Mouse (Mus musculus): ENCODE results near the gene Lrmda. TPM values are rescaled to one million over a fixed set of nuclear protein-coding genes. Genes with fewer than 3 reads are reported as not detected.

Gene Lrmda
- total and polyA plus RNA-seq, 2 experiments, result 0.18 to 0.50 TPM

GRCm38 (mm10) chr14:22114651-22115351, 95.3 kb downstream of the Lrmda start:
- 85% methylated on average over 18 of the region's 18 CpGs for WGBS
- Histone ChIP-seq H3K27me3 (ENCODE audit: control insufficient read depth, insufficient read depth, low read length) (no peaks in the 10 kb centered on the region), H3K9ac (ENCODE audit: low read depth, low read length) (no peak overlapping the region), H3K4me3 (ENCODE audit: insufficient read depth, low read depth, low read length) (no peak overlapping the region), H3K79me2 (ENCODE audit: control insufficient read depth, insufficient read depth, low read length) (no peaks in the 10 kb centered on the region), H3K27ac (replicated peaks; ENCODE audit: insufficient read depth, low read depth, low read length) (no peak overlapping the region), H3K36me3 (ENCODE audit: control insufficient read depth, insufficient read depth, low read length) (no peaks in the 10 kb centered on the region), H3K4me1 (ENCODE audit: control insufficient read depth, insufficient read depth, low read length) (no peaks in the 10 kb centered on the region)
- DNase-seq (ENCODE audit: extremely low read depth, low read depth, low spot score), result no peak
- no peak for TF ChIP-seq CTCF (IDR thresholded peaks at IDR 0.05; ENCODE audit: low read depth, low read length)
- no peak for TF ChIP-seq POLR2A (IDR thresholded peaks at IDR 0.05; ENCODE audit: extremely low read depth, insufficient read depth, low read length)

- no peaks in the 10 kb centered on the region for H3K36me3 ChIP-seq (ENCODE audit: control insufficient read depth, insufficient read depth, low read length)
- WGBS, result 89% methylated on average over 6 of the region's 6 CpGs
- no peak overlapping the region for H3K4me3 ChIP-seq (ENCODE audit: insufficient read depth, low read depth, low read length)
- TF ChIP-seq CTCF (IDR thresholded peaks at IDR 0.05; ENCODE audit: low read depth, low read length), result no peak
- TF ChIP-seq POLR2A (IDR thresholded peaks at IDR 0.05; ENCODE audit: extremely low read depth, insufficient read depth, low read length), result no peak
- no peaks in the 10 kb centered on the region for H3K4me1 ChIP-seq (ENCODE audit: control insufficient read depth, insufficient read depth, low read length)
- no peak for DNase-seq (ENCODE audit: extremely low read depth, low read depth, low spot score)
- no peak overlapping the region for H3K27ac ChIP-seq (replicated peaks; ENCODE audit: insufficient read depth, low read depth, low read length)
- no peaks in the 10 kb centered on the region for H3K79me2 ChIP-seq (ENCODE audit: control insufficient read depth, insufficient read depth, low read length)
- H3K9ac ChIP-seq (ENCODE audit: low read depth, low read length), result no peak overlapping the region
- H3K27me3 ChIP-seq (ENCODE audit: control insufficient read depth, insufficient read depth, low read length), result no peaks in the 10 kb centered on the region
These were observed 98.6 kb downstream of the Lrmda start for GRCm38 (mm10) chr14:22118096-22118495.

GRCm38 (mm10) chr14:22118512-22118911, 99.0 kb downstream of the Lrmda start:
- no peak overlapping the region for H3K4me3 ChIP-seq (ENCODE audit: insufficient read depth, low read depth, low read length)
- no peaks in the 10 kb centered on the region for H3K4me1 ChIP-seq (ENCODE audit: control insufficient read depth, insufficient read depth, low read length)
- WGBS, result 96% methylated on average over 4 of the region's 4 CpGs
- H3K79me2 ChIP-seq (ENCODE audit: control insufficient read depth, insufficient read depth, low read length), result no peaks in the 10 kb centered on the region
- H3K36me3 ChIP-seq (ENCODE audit: control insufficient read depth, insufficient read depth, low read length), result no peaks in the 10 kb centered on the region
- no peaks in the 10 kb centered on the region for H3K27me3 ChIP-seq (ENCODE audit: control insufficient read depth, insufficient read depth, low read length)
- H3K9ac ChIP-seq (ENCODE audit: low read depth, low read length), result no peak overlapping the region
- H3K27ac ChIP-seq (replicated peaks; ENCODE audit: insufficient read depth, low read depth, low read length), result no peak overlapping the region
- no peak for DNase-seq (ENCODE audit: extremely low read depth, low read depth, low spot score)
- TF ChIP-seq CTCF (IDR thresholded peaks at IDR 0.05; ENCODE audit: low read depth, low read length) (no peak), POLR2A (IDR thresholded peaks at IDR 0.05; ENCODE audit: extremely low read depth, insufficient read depth, low read length) (no peak)

- DNase-seq (ENCODE audit: extremely low read depth, low read depth, low spot score), result no peak
- TF ChIP-seq POLR2A (IDR thresholded peaks at IDR 0.05; ENCODE audit: extremely low read depth, insufficient read depth, low read length), result no peak
- no peak for TF ChIP-seq CTCF (IDR thresholded peaks at IDR 0.05; ENCODE audit: low read depth, low read length)
- H3K79me2 ChIP-seq (ENCODE audit: control insufficient read depth, insufficient read depth, low read length), result no peaks in the 10 kb centered on the region
- 53% methylated on average over 4 of the region's 4 CpGs for WGBS
- H3K27me3 ChIP-seq (ENCODE audit: control insufficient read depth, insufficient read depth, low read length), result no peaks in the 10 kb centered on the region
- H3K36me3 ChIP-seq (ENCODE audit: control insufficient read depth, insufficient read depth, low read length), result no peaks in the 10 kb centered on the region
- H3K9ac ChIP-seq (ENCODE audit: low read depth, low read length), result no peak overlapping the region
- H3K4me1 ChIP-seq (ENCODE audit: control insufficient read depth, insufficient read depth, low read length), result no peaks in the 10 kb centered on the region; the same call in 1 of the 2 replicates
- no peak overlapping the region for H3K27ac ChIP-seq (replicated peaks; ENCODE audit: insufficient read depth, low read depth, low read length)
- H3K4me3 ChIP-seq (ENCODE audit: insufficient read depth, low read depth, low read length), result no peak overlapping the region
These were observed 106.8 kb downstream of the Lrmda start for GRCm38 (mm10) chr14:22126276-22126675.

GRCm38 (mm10) chr14:22126859-22127258, 107.3 kb downstream of the Lrmda start:
- DNase-seq (ENCODE audit: extremely low read depth, low read depth, low spot score), result no peak
- no peaks in the 10 kb centered on the region for H3K79me2 ChIP-seq (ENCODE audit: control insufficient read depth, insufficient read depth, low read length)
- H3K36me3 ChIP-seq (ENCODE audit: control insufficient read depth, insufficient read depth, low read length), result no peaks in the 10 kb centered on the region
- no peaks in the 10 kb centered on the region; the same call in 1 of the 2 replicates for H3K4me1 ChIP-seq (ENCODE audit: control insufficient read depth, insufficient read depth, low read length)
- H3K4me3 ChIP-seq (ENCODE audit: insufficient read depth, low read depth, low read length), result no peak overlapping the region
- no peaks in the 10 kb centered on the region for H3K27me3 ChIP-seq (ENCODE audit: control insufficient read depth, insufficient read depth, low read length)
- no peak overlapping the region for H3K27ac ChIP-seq (replicated peaks; ENCODE audit: insufficient read depth, low read depth, low read length)
- TF ChIP-seq POLR2A (IDR thresholded peaks at IDR 0.05; ENCODE audit: extremely low read depth, insufficient read depth, low read length) (no peak), CTCF (IDR thresholded peaks at IDR 0.05; ENCODE audit: low read depth, low read length) (no peak)
- WGBS, result 87% methylated on average over 6 of the region's 6 CpGs
- no peak overlapping the region for H3K9ac ChIP-seq (ENCODE audit: low read depth, low read length)

- Histone ChIP-seq H3K4me1 (ENCODE audit: control insufficient read depth, insufficient read depth, low read length) (no peaks in the 10 kb centered on the region; the same call in 1 of the 2 replicates), H3K4me3 (ENCODE audit: insufficient read depth, low read depth, low read length) (no peak overlapping the region), H3K9ac (ENCODE audit: low read depth, low read length) (no peak overlapping the region), H3K27ac (replicated peaks; ENCODE audit: insufficient read depth, low read depth, low read length) (no peak overlapping the region), H3K27me3 (ENCODE audit: control insufficient read depth, insufficient read depth, low read length) (no peaks in the 10 kb centered on the region), H3K36me3 (ENCODE audit: control insufficient read depth, insufficient read depth, low read length) (no peaks in the 10 kb centered on the region), H3K79me2 (ENCODE audit: control insufficient read depth, insufficient read depth, low read length) (no peaks in the 10 kb centered on the region)
- no peak for DNase-seq (ENCODE audit: extremely low read depth, low read depth, low spot score)
- TF ChIP-seq CTCF (IDR thresholded peaks at IDR 0.05; ENCODE audit: low read depth, low read length) (no peak), POLR2A (IDR thresholded peaks at IDR 0.05; ENCODE audit: extremely low read depth, insufficient read depth, low read length) (no peak)
- 91% methylated on average over 7 of the region's 7 CpGs for WGBS
These were observed 111.6 kb downstream of the Lrmda start for GRCm38 (mm10) chr14:22130950-22131585.

Data from liver, adult 2 months (tissue).